Mouse (Mus musculus): ENCODE measurements around the gene Tnfrsf17. TPM values are rescaled to one million over a fixed set of nuclear protein-coding genes. Genes with fewer than 3 reads are reported as not detected.
"Not testable (repeated sequence)": the region's sequence is repeated elsewhere in the genome, so short reads cannot be mapped to it uniquely, and the experiment has no call there.

Gene Tnfrsf17
- polyA plus RNA-seq, 1 experiment from 2014 or later: not detected

GRCm38 (mm10) chr16:11297700-11298099 is 15.9 kb upstream of the Tnfrsf17 start:
- not testable (repeated sequence) for H3K27me3 ChIP-seq; ATAC-seq; DNase-seq (ENCODE audit: low read depth, low spot score)
- ChIA-PET CTCF (interaction anchor here (1.1 to 1.9 kb wide), 5 partner anchors 10 to 142 kb away, joined by 3 to 5 read pairs (median 3); no protein-coding TSS in a partner anchor), POLR2A (interaction anchor here (1.1 kb wide), 1 partner anchor 12 kb away, joined by 3 read pairs; no protein-coding TSS in a partner anchor)
- TF ChIP-seq CTCF (IDR thresholded peaks at IDR 0.05): peak; percentile 70
- in situ Hi-C loops (cut with MboI; ENCODE audit: low pct_unique_long_range_greater_than_20kb): loop anchor here (10.0 to 25.0 kb wide), 2 partner anchors 263 to 410 kb away; no protein-coding TSS in a partner anchor

DNA sequence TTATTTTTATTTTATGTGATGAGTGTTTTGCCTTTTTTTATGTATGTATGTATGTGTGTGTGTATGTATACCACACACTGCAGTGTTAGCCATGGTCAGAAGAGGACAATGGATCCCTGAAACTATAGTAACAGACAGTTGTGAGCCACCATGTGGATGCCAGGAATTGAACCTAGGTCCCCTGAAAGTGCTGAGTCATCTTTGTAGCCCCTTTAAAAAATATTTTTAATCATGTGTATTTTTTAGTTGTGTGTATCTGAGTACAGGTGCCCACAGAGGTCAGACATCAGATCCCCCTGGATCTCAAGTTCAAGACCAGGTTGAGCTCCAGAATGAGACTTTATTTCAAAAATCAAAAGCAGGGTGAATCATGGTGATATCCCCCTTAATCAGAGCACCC is 9.9 kb upstream of the Tnfrsf17 start:
- CTCF ChIA-PET: no interaction called here
- POLR2A ChIA-PET: no interaction called here
- in situ Hi-C loops (cut with MboI; ENCODE audit: low pct_unique_long_range_greater_than_20kb): no loop called here
- no peak for ATAC-seq
- DNase-seq (ENCODE audit: low read depth, low spot score): no peak
- TF ChIP-seq CTCF (IDR thresholded peaks at IDR 0.05): no peak
- no peaks in the 10 kb centered on the region for H3K27me3 ChIP-seq

DNA sequence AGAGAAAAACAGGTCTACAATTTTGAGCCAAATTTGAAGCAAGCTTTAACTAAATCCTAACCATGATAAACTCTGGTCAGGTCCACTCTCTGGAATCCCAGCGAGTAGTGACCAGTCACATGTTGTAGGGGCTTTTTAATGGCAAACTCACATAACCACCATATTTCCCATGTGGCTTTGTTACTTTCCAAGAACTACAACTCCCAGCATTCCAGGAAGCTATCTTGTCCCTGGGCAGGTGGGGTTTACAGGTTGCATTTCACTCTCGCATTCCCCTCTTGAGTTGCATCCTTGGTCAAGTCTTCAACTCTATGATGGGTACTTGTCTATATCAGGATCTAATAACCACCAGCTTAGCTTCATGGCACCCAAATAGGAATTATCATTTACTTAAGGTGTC is 8.1 kb upstream of the Tnfrsf17 start:
- in situ Hi-C loops (cut with MboI; ENCODE audit: low pct_unique_long_range_greater_than_20kb): no loop called here
- no peak for TF ChIP-seq CTCF (IDR thresholded peaks at IDR 0.05)
- ATAC-seq (no peak), DNase-seq (ENCODE audit: low read depth, low spot score) (no peak)
- ChIA-PET POLR2A (no interaction called here), CTCF (no interaction called here)
- no peaks in the 10 kb centered on the region for H3K27me3 ChIP-seq

GRCm38 (mm10) chr16:11315786-11316320 is 2.2 kb downstream of the Tnfrsf17 start:
- ChIA-PET CTCF (no interaction called here), POLR2A (no interaction called here)
- no peak for DNase-seq (ENCODE audit: low read depth, low spot score)
- ATAC-seq: peak; percentile 77
- in situ Hi-C loops (cut with MboI; ENCODE audit: low pct_unique_long_range_greater_than_20kb): loop anchor here (5.0 kb wide), 1 partner anchor 96 kb away; no protein-coding TSS in a partner anchor
- no peaks in the 10 kb centered on the region for H3K27me3 ChIP-seq
- no peak for TF ChIP-seq CTCF (IDR thresholded peaks at IDR 0.05)

- DNase-seq (ENCODE audit: low read depth, low spot score): no peak
- CTCF ChIA-PET: no interaction called here
- POLR2A ChIA-PET: no interaction called here
- no peaks in the 10 kb centered on the region for H3K27me3 ChIP-seq
- in situ Hi-C loops (cut with MboI; ENCODE audit: low pct_unique_long_range_greater_than_20kb): loop anchor here (5.0 kb wide), 1 partner anchor 96 kb away; no protein-coding TSS in a partner anchor
- TF ChIP-seq CTCF (IDR thresholded peaks at IDR 0.05): peak; percentile 71
- ATAC-seq: no peak
These were observed 3.1 kb downstream of the Tnfrsf17 start for GRCm38 (mm10) chr16:11316748-11317147.

GRCm38 (mm10) chr16:11317324-11317723 is 3.7 kb downstream of the Tnfrsf17 start:
- no peak for TF ChIP-seq CTCF (IDR thresholded peaks at IDR 0.05)
- in situ Hi-C loops (cut with MboI; ENCODE audit: low pct_unique_long_range_greater_than_20kb): loop anchor here (5.0 kb wide), 1 partner anchor 95 kb away; no protein-coding TSS in a partner anchor
- DNase-seq (ENCODE audit: low read depth, low spot score) (no peak), ATAC-seq (no peak)
- no peaks in the 10 kb centered on the region for H3K27me3 ChIP-seq
- POLR2A ChIA-PET: no interaction called here
- CTCF ChIA-PET: no interaction called here

DNA sequence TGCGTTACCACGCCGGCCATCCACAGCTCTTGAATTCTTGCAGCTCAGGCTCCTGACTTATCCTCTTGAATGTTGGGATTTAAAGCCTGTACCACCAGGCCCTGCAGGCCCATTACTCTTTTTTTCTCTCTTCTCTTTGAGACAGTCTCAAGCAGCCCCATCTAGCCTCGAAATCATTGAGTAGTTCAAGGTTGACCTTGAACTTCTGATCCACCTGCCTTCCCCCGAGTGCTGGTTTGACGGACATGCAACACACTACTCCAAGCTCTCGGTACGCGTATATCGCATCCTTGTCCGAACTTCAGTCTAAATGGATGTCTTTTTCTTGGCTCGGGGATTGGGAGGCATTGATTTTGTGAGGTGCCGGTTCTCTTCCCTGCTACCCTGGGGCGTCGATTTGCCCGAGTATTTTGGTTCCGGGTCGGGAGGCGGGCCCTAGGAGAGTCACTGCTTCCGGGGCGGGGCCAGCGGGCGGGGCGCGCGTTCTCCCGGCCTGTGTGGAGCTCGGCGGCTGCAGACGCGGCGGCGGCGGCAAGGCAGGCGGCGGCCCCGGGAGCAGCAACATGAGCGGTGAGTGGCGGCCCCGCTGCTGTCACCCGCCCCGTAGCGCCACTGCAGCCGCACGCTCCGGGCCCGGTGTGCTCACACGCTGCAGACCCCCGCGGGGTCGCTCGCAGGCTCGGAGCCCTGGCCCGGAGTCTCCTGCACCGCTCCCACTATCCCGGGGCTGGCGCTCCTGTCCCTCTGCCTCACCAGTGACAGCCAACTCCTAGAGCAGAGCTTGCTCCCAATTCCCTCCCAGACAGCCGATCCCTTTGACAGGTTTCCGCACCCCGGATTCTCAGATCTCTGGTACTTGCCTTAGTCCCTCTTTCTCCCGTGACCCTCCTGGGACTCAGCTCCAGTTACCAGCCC is 9.1 kb downstream of the Tnfrsf17 start, which contains the start of gene Snx29:
Snx29 (plus strand) TSS at position 500 of the 915 bp plus-strand sequence.
- DNase-seq (ENCODE audit: low read depth, low spot score): peak; percentile 49
- POLR2A ChIA-PET: interaction anchor here (1.0 to 1.4 kb wide), 3 partner anchors 43 to 69 kb away, joined by 3 to 6 read pairs (median 4); no protein-coding TSS in a partner anchor
- in situ Hi-C loops (cut with MboI; ENCODE audit: low pct_unique_long_range_greater_than_20kb): no loop called here
- CTCF ChIA-PET: interaction anchor here (1.1 to 2.2 kb wide), 3 partner anchors 9 to 95 kb away, joined by 3 to 6 read pairs (median 5); no protein-coding TSS in a partner anchor
- no peak for TF ChIP-seq CTCF (IDR thresholded peaks at IDR 0.05)
- ATAC-seq: peak; percentile 90
- H3K27me3 ChIP-seq: no peaks in the 10 kb centered on the region

DNA sequence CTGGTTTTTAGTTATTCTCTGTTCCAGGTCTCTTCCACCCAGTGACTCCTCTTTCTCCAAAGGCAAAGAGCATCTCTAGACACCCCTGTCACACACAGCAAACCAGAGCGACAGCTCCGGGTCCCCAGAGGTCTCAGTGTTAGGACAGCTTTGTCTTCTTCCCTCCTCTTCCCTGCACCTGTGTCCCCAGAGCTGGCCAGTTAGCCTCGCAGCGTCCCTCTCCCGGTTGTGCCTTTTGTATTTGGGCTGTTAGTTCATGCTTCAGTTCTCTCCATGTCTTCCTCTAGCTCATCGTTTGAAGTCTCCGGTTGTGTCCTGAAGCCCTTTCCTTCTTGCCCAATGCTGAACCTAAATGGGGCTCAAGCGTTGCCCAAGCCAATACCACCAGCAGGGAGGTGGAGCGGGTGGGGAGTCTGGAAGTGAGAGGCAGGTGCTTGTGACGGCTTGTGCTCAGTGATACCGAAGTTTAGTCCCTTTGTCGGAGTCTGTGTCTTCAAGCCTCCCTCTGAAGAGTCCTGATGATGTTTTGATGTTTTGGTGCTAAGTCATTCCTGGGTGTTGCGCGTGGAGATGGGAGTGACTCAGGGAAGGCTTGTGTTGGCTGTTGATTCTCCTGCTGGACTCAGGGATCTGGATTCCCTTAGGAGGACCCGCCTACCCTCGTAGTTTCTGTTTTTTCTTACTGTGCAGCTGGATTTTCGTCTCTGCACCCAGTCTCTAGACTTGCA is 9.9 kb downstream of the Tnfrsf17 start:
- in situ Hi-C loops (cut with MboI; ENCODE audit: low pct_unique_long_range_greater_than_20kb): no loop called here
- ATAC-seq: peak; percentile 53
- no peaks in the 10 kb centered on the region for H3K27me3 ChIP-seq
- DNase-seq (ENCODE audit: low read depth, low spot score): no peak
- no peak for TF ChIP-seq CTCF (IDR thresholded peaks at IDR 0.05)
- CTCF ChIA-PET: interaction anchor here (2.0 to 2.2 kb wide), 2 partner anchors 8 to 94 kb away, joined by 5 to 6 read pairs; no protein-coding TSS in a partner anchor
- POLR2A ChIA-PET: interaction anchor here (0.6 to 1.4 kb wide), 4 partner anchors 42 to 125 kb away, joined by 3 to 6 read pairs (median 4); no protein-coding TSS in a partner anchor

GRCm38 (mm10) chr16:11330081-11330800 is 16.6 kb downstream of the Tnfrsf17 start:
- TF ChIP-seq CTCF (IDR thresholded peaks at IDR 0.05): no peak
- no peaks in the 10 kb centered on the region for H3K27me3 ChIP-seq
- ATAC-seq: peak; percentile 54
- DNase-seq (ENCODE audit: low read depth, low spot score): peak; percentile 41
- ChIA-PET CTCF (interaction anchor here (1.0 to 2.0 kb wide), 4 partner anchors 12 to 35 kb away, joined by 3 to 8 read pairs (median 4); no protein-coding TSS in a partner anchor), POLR2A (interaction anchor here (0.9 kb wide), 1 partner anchor 32 kb away, joined by 3 read pairs; no protein-coding TSS in a partner anchor)
- in situ Hi-C loops (cut with MboI; ENCODE audit: low pct_unique_long_range_greater_than_20kb): no loop called here

Measured in Patski (cell line).